Comparison of ENCODE assay signal across 8 mouse cellular contexts in the genomic region with DNA sequence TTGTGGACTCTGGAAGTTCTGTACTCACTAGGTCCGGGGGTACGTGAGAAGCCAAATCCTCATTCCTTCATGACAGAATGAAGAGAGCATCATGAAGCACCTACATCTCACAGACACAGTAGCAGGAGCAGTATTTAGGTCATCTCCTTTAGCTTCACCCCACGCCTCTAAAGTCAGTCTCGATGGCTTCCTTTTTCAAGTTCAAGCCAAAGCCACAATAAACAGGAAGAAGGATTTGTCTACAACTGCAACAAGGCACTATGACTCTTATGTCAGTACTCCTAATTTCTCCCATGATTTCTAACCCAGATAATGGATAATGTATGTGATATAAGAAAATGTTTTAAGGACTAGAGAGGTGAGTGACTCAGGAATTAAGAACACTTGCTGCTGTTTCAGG. TPM values are rescaled to one million over a fixed set of nuclear protein-coding genes. Genes with fewer than 3 reads are reported as not detected.
"Had no signal": no experiment of that assay in that cellular context is flagged by ENCODE, and none has a peak within 500 bp of the region (broad histone marks: within the 10 kb centered on the region; RNA-seq: fewer than 3 reads in every experiment).

No protein-coding gene starts in this region.

RNA-seq across cellular contexts. Expression of a gene that starts 0.7 kb away (rescaled TPM):
- total RNA-seq: megakaryocyte-erythroid progenitor cell, adult 5-6 weeks had no signal
- polyA plus RNA-seq: midbrain, embryonic 10.5 days; midbrain, embryonic 12.5 days; midbrain, embryonic 14.5 days; midbrain, embryonic 16.5 days; neural tube, embryonic 12.5 days; neural tube, embryonic 14.5 days; stomach, embryonic 14.5 days had no signal
